Mouse (Mus musculus) testis, adult 2 months (tissue): ENCODE measurements around the gene Esrrg. TPM values are rescaled to one million over a fixed set of nuclear protein-coding genes. Genes with fewer than 3 reads are reported as not detected.

Source experiments
- H3K27ac ChIP-seq: fragments of 200-500 bp; 2 replicates; pipeline ENCODE4 v1.5.1; 2012; ENCODE audit warnings: low read depth, low read length; ENCODE audit not compliant: control insufficient read depth, insufficient read depth
- H3K27me3 ChIP-seq: fragments of 200-500 bp; 2 replicates; pipeline ENCODE4 v1.6.1; 2012; ENCODE audit warnings: mild to moderate bottlenecking, low read length, moderate library complexity; ENCODE audit not compliant: control insufficient read depth, insufficient read depth
- H3K36me3 ChIP-seq: fragments of 200-500 bp; 2 replicates; pipeline ENCODE4 v1.6.1; 2012; ENCODE audit warnings: mild to moderate bottlenecking, low read length; ENCODE audit not compliant: control insufficient read depth, insufficient read depth
- H3K4me1 ChIP-seq: fragments of 200-500 bp; 2 replicates; pipeline ENCODE4 v1.6.1; 2012; ENCODE audit warnings: low read length; ENCODE audit not compliant: control insufficient read depth, insufficient read depth
- H3K4me3 ChIP-seq: fragments of 200-500 bp; 2 replicates; pipeline ENCODE4 v1.5.1; 2012; ENCODE audit warnings: low read depth, mild to moderate bottlenecking, low read length, moderate library complexity, mixed read lengths; ENCODE audit not compliant: control insufficient read depth
- CTCF ChIP-seq: fragments of 200-500 bp; IDR thresholded peaks from 2 replicates; pipeline ENCODE4 v1.5.1; 2012; ENCODE audit warnings: low read depth, mild to moderate bottlenecking, inconsistent platforms, low read length, moderate library complexity; ENCODE audit not compliant: control insufficient read depth, insufficient read depth, insufficient replicate concordance
- POLR2A ChIP-seq: fragments of 200-500 bp; IDR thresholded peaks from 2 replicates; pipeline ENCODE4 v1.6.1; 2012; ENCODE audit warnings: low read depth, mild to moderate bottlenecking, inconsistent platforms, low read length, moderate library complexity; ENCODE audit not compliant: control insufficient read depth
- polyA plus RNA-seq: library from polyadenylated mRNA; depleted of rRNA; stranded (reverse); fragments of >200 nt; gene quantifications from 2 replicates; pipeline ENCODE4 v1.2.3, GENCODE M21; 2012

Gene Esrrg
- polyA plus RNA-seq, 1 experiment = 0.28 TPM

GRCm38 (mm10) chr1:187809546-187809945, 201.0 kb downstream of the Esrrg start:
- Histone ChIP-seq H3K27me3 (no peaks in the 10 kb centered on the region), H3K36me3 (no peaks in the 10 kb centered on the region), H3K4me3 (no peak overlapping the region), H3K4me1 (no peaks in the 10 kb centered on the region), H3K27ac (no peak overlapping the region)
- TF ChIP-seq CTCF (no peak), POLR2A (no peak)

- H3K27me3 ChIP-seq = no peaks in the 10 kb centered on the region
- H3K27ac ChIP-seq = no peak overlapping the region
- TF ChIP-seq POLR2A (no peak), CTCF (no peak)
- no peaks in the 10 kb centered on the region for H3K36me3 ChIP-seq
- no peaks in the 10 kb centered on the region for H3K4me1 ChIP-seq
- H3K4me3 ChIP-seq = no peak overlapping the region
Measured at GRCm38 (mm10) chr1:187819406-187819805, 210.8 kb downstream of the Esrrg start.

GRCm38 (mm10) chr1:187821368-187821811, 212.8 kb downstream of the Esrrg start:
- Histone ChIP-seq H3K4me1 (no peaks in the 10 kb centered on the region), H3K36me3 (no peaks in the 10 kb centered on the region), H3K4me3 (no peak overlapping the region), H3K27me3 (no peaks in the 10 kb centered on the region), H3K27ac (no peak overlapping the region)
- TF ChIP-seq CTCF (no peak), POLR2A (no peak)

GRCm38 (mm10) chr1:187823351-187823750, 214.8 kb downstream of the Esrrg start:
- Histone ChIP-seq H3K4me3 (no peak overlapping the region), H3K36me3 (no peaks in the 10 kb centered on the region), H3K27me3 (no peaks in the 10 kb centered on the region), H3K27ac (no peak overlapping the region), H3K4me1 (no peaks in the 10 kb centered on the region)
- TF ChIP-seq CTCF = no peak
- no peak for TF ChIP-seq POLR2A

GRCm38 (mm10) chr1:187825421-187826097, 217.0 kb downstream of the Esrrg start:
- H3K36me3 ChIP-seq = no peaks in the 10 kb centered on the region
- no peaks in the 10 kb centered on the region for H3K27me3 ChIP-seq
- TF ChIP-seq POLR2A (no peak), CTCF (no peak)
- H3K27ac ChIP-seq = no peak overlapping the region
- H3K4me3 ChIP-seq = no peak overlapping the region
- no peaks in the 10 kb centered on the region for H3K4me1 ChIP-seq

- Histone ChIP-seq H3K4me3 (no peak overlapping the region), H3K4me1 (no peaks in the 10 kb centered on the region), H3K36me3 (no peaks in the 10 kb centered on the region), H3K27ac (no peak overlapping the region), H3K27me3 (no peaks in the 10 kb centered on the region)
- no peak for TF ChIP-seq CTCF
- no peak for TF ChIP-seq POLR2A
Measured at GRCm38 (mm10) chr1:187826140-187826539, 217.5 kb downstream of the Esrrg start.

GRCm38 (mm10) chr1:187826869-187827268, 218.3 kb downstream of the Esrrg start:
- H3K27ac ChIP-seq = no peak overlapping the region
- TF ChIP-seq CTCF = no peak
- no peak for TF ChIP-seq POLR2A
- H3K4me1 ChIP-seq = no peaks in the 10 kb centered on the region
- no peak overlapping the region for H3K4me3 ChIP-seq
- no peaks in the 10 kb centered on the region for H3K36me3 ChIP-seq
- no peaks in the 10 kb centered on the region for H3K27me3 ChIP-seq

- Histone ChIP-seq H3K4me3 (no peak overlapping the region), H3K27me3 (no peaks in the 10 kb centered on the region), H3K27ac (no peak overlapping the region), H3K36me3 (no peaks in the 10 kb centered on the region), H3K4me1 (no peaks in the 10 kb centered on the region)
- TF ChIP-seq POLR2A (no peak), CTCF (no peak)
Measured at GRCm38 (mm10) chr1:187830937-187831336, 222.3 kb downstream of the Esrrg start.
